Mouse (Mus musculus) layer of hippocampus, adult 11-12 months (tissue): ENCODE measurements around the gene Vmn1r87.
"Not testable (repeated sequence)": the region's sequence is repeated elsewhere in the genome, so short reads cannot be mapped to it uniquely, and the experiment has no call there.

Source experiments
- DNase-seq: peaks from one replicate; pipeline ENCODE4 v3.0.0; 2022; ENCODE audit warnings: low spot score

Gene Vmn1r87

DNA sequence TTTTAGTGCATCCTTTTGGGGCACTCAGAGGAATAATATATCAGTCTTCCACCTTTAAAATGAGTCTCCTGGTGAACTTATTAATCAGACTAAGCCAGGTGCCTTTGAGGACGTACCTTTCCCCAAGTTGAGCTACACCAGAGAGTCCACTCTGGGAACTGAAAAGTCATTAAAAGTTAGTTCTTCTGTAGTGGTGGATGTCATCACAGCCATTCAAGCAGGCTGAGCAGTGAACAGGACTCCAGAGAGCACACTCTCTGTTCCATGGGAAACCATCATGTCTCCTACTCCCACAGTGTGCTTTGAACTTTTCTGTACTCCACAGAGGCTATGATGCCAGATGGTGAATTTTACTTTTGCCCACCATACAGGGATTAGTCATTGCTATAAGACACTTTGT lies at the start of gene Vmn1r87:
Gene Vmn1r87 (minus strand): TSS at position 101 of the 400 bp plus-strand sequence.
- DNase-seq: no peak

DNA sequence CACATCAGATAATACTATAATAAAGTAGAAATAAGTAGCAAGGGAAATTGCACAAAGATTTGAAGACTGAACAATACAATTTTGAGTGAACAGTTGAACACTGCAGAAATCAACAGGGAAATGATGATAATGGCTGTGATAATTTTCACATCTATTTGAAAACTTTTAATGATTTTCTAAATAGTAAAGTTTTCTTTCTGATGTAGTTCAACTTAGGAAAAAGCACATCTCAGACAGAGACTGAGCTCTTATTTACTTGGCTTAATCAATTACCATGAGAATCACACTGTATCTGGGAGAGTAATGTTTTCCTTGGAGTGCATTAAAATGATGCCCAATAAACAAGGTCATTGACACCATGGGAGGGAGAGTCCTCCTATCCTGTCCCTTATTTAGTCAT lies 19.3 kb upstream of the Vmn1r87 start, which contains the start of gene Vmn1r88:
Gene Vmn1r88 (plus strand): TSS at position 301 of the 400 bp plus-strand sequence.
- no peak for DNase-seq

DNA sequence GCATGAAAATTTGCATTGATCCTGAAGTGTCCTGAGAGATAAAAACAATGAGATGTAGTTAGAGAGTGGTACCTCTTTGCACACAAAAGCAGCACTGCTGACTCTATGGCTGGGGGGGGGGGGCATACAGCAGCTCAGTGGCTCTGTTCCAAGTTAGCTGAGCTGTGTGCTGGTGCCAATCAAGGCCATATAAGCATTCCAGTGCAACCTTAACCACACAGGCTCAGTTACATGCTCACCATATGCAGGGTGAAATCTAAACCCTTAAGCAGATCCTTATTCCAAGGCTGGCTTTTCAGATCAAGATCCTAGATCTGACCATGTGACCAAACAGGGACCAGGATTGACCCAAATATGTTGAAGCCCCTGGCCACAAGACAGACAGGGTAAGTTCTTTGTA lies 2.6 kb downstream of the Vmn1r87 start:
- DNase-seq: no peak

DNA sequence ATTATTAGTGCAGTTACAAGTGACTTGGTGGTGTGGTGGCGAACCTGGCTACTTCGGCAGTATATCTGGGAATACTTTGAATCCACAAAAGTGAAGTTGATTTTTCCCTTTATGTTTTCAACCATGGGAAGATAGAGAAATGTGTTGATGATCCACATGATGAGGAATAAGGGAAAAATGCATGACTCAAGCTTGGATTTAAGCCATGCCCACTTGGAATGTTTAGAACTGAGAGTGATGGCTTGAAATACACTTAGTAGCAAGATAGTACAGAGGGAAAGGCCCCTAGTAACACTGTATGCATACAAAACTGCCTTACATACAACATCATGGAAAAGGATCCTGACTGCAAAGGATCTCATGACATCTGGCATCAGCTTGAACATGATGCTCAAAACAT lies 8.1 kb downstream of the Vmn1r87 start:
- DNase-seq: no peak

DNA sequence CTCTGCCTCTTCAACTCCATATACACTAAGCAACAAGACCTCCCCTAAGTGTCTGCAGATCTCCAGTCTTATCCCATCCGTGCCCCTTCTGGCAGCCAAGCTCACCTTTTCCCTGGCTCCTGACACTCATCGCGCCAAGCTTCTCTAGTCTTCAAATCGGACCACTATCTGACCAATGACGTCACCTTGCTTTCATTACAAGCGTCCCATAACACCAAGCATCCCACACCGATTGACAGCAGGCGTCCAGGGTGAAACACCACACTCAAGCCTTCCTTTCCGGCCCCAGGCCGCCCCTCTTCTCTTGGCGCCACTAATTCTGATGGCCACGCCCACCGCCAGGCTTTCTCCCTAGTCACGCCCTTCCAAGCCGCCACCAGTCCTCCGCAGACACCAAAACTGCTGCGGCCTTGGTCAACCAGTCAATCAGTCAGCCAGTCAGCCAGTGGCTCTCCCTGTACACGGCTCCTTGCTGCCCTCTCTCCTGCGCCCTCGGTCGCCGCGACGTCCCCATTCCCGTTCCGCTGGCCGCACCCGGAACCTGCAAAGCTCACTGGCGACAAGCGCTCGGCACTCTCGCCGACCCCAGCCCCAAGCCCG lies 16.3 kb downstream of the Vmn1r87 start:
- DNase-seq: not testable (repeated sequence)

DNA sequence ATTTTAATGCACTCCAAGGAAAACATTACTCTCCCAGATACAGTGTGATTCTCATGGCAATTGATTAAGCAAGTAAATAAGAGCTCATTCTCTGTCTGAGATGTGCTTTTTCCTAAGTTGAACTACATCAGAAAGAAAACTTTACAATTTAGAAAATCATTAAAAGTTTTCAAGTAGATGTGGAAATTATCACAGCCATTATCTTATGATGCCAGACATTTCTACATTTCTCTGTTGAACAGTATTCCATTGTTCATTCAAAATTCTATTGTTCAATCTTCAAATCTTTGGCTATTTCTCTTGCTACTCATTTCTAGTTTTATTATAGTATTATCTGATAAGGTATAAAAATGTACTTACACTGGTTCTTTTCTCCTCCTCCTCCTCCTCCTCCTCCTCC lies 20.1 kb downstream of the Vmn1r87 start, which contains the start of gene Vmn1r86:
Gene Vmn1r86 (minus strand): TSS at position 101 of the 400 bp plus-strand sequence.
- no peak for DNase-seq

DNA sequence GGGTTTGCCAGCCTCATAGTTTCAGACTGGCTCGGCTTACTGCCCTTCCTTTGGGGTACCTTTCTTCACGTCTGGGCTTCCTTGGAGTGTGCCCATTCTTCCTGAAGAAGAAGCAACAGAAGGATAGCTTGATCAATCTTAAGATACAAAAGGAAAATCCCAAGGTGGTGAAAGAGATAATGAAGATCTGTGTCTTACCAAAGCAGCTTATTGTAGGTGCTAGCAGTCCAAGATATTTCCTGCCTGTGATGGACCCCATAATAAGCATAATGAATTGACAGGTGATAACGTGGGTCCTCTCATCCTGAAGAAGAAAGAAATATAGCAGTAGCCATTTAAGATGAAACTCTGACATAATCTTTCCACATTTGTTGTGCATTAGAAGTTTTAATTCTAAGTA lies 44.9 kb downstream of the Vmn1r87 start, which contains the start of gene Vmn1r85:
Gene Vmn1r85 (minus strand): TSS at position 101 of the 400 bp plus-strand sequence.
- DNase-seq: no peak
